Mouse (Mus musculus) hindbrain, embryonic 13.5 days (tissue): ENCODE measurements around the gene Mlycd. TPM values are rescaled to one million over a fixed set of nuclear protein-coding genes. Genes with fewer than 3 reads are reported as not detected.
A peak's percentile ranks its signal among the peaks of the same experiment; 100 is the strongest.
"Not testable (repeated sequence)": the region's sequence is repeated elsewhere in the genome, so short reads cannot be mapped to it uniquely, and the experiment has no call there.

ENCODE experiments used
- ATAC-seq: fragments of 200-750 bp; cut with Nextera tagmentation; 2 replicates; pipeline ENCODE4 v1.8.0; 2017; ENCODE audit warnings: moderate TSS enrichment; ENCODE audit not compliant: low FRiP score
- H3K27ac ChIP-seq: fragments of 300-500 bp; sonication (generic); 2 replicates; pipeline ENCODE4 v1.5.1; 2015; ENCODE audit warnings: inconsistent platforms, mild to moderate bottlenecking, moderate library complexity
- H3K27me3 ChIP-seq: fragments of 300-500 bp; sonication (generic); 2 replicates; pipeline ENCODE4 v1.6.1; 2015; ENCODE audit warnings: mild to moderate bottlenecking, inconsistent platforms
- H3K36me3 ChIP-seq: fragments of 300-500 bp; sonication (generic); 2 replicates; pipeline ENCODE4 v1.6.1; 2015; ENCODE audit warnings: mild to moderate bottlenecking, inconsistent platforms
- H3K4me1 ChIP-seq: fragments of 300-500 bp; sonication (generic); replicated peaks from 2 replicates; pipeline ENCODE4 v1.6.1; 2015; ENCODE audit warnings: inconsistent platforms
- H3K4me2 ChIP-seq: fragments of 300-500 bp; sonication (generic); 2 replicates; pipeline ENCODE4 v1.6.1; 2015; ENCODE audit warnings: inconsistent platforms, mild to moderate bottlenecking, moderate library complexity
- H3K4me3 ChIP-seq: fragments of 300-500 bp; sonication (generic); 2 replicates; pipeline ENCODE4 v1.5.1; 2015; ENCODE audit warnings: mild to moderate bottlenecking, inconsistent platforms
- H3K9ac ChIP-seq: fragments of 300-500 bp; sonication (generic); 2 replicates; pipeline ENCODE4 v1.6.1; 2015; ENCODE audit warnings: mild to moderate bottlenecking, inconsistent platforms
- H3K9me3 ChIP-seq: fragments of 300-500 bp; sonication (generic); 2 replicates; pipeline ENCODE4 v1.6.1; 2016; ENCODE audit warnings: inconsistent platforms
- WGBS: fragments of 180-500 bp; shearing (Covaris S2); methylation state at CpG from one replicate; pipeline ENCODE4 v1.1.7; 2015; 5-methylcytosine and 5-hydroxymethylcytosine counted together
- polyA plus RNA-seq: library from polyadenylated mRNA; unstranded; fragments of >200 nt; fragmentation: Nextera tagmentation; extraction: Ambion mirVana; gene quantifications from 2 replicates; pipeline ENCODE4 v1.2.1, GENCODE M21; 2015

Gene Mlycd
- polyA plus RNA-seq = 14.1 and 14.8 TPM in 2 replicates

- Histone ChIP-seq H3K27me3 (0 out of 2 replicates have a peak, but pooled peaks cover 4% of the 10 kb centered on the region), H3K27ac (peak within 1 kb of the TSS; percentile 94)
These were observed at the start of gene Mlycd for GRCm38 (mm10) chr8:119394524-119395026. Gene Mlycd (plus strand): TSS chr8:119394878.

DNA sequence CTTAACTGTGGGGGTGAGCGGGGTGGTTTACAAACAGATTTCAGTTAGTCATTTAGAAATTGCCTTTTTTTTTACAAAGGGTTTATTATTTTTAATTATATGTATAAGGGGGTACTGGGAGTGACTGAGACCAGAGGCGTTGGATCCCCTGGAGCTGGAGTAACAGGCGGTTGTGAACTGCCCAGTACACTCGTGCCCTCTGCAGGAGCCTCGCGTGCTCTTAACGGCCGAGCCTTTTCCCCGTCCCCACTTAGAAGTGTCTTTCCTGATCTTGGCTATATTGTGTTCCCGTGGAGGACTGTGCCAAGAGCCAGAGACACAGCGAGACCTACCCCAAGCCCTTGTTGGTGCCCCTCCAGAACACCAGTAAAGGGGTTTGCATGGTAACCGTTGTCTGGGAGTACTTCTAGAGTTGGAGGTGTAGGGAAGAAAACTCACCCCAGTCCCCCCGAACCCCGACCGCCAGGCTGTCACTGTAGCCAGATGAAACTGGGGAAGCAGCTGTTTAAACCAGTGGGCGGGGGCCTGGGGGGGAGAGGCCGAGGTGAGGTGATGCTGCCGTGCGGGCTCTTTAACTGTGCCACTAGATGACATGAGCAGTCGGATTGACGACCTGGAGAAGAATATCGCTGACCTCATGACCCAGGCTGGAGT is 49.5 kb upstream of the Mlycd start:
- ATAC-seq = no peak
- Histone ChIP-seq H3K27ac (no peak overlapping the region), H3K4me2 (peak overlapping the region; percentile 73), H3K9ac (peak overlapping the region; percentile 99), H3K36me3 (peaks cover 36% of the 10 kb centered on the region), H3K27me3 (peaks cover 18% of the 10 kb centered on the region; the same call in 1 of the 2 replicates), H3K9me3 (no peaks in the 10 kb centered on the region), H3K4me1 (peaks cover 14% of the 10 kb centered on the region), H3K4me3 (peak overlapping the region; percentile 98)
- WGBS = 57% methylated on average over 22 of the region's 22 CpGs

More at GRCm38 (mm10) chr8:119394524-119395026, at the start of gene Mlycd:
- Histone ChIP-seq H3K4me1 (peaks cover 19% of the 10 kb centered on the region), H3K4me3 (peak within 1 kb of the TSS; percentile 88), H3K4me2 (peak within 1 kb of the TSS; percentile 100), H3K36me3 (peaks cover 9% of the 10 kb centered on the region; the same call in 1 of the 2 replicates), H3K9me3 (no peaks in the 10 kb centered on the region), H3K9ac (peak within 1 kb of the TSS; percentile 97)
- 2% methylated on average over 37 of the region's 44 CpGs for WGBS
- ATAC-seq = peak; percentile 94

DNA sequence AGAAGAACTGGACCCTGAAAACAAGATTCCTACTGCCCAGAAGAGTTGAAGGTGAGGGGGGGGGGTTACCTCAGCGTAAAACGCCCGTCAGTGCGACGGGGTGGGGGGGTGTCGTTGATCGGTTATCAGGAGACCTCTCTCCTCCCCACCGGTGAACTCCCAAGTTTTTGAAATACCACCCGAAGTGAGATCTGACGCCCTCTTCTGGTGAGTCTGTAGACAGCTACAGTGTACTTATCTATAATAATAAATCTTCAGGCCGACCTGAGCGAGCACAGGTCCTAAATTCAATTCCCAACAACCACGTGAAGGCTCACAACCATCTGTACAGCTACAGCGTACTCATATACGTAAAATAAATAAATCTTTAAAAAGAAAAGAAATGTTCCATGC is 49.0 kb upstream of the Mlycd start:
- Histone ChIP-seq H3K9ac (no peak overlapping the region), H3K36me3 (peaks cover 39% of the 10 kb centered on the region), H3K27ac (no peak overlapping the region), H3K27me3 (peaks cover 18% of the 10 kb centered on the region; the same call in 1 of the 2 replicates), H3K9me3 (no peaks in the 10 kb centered on the region), H3K4me2 (peak overlapping the region; percentile 73), H3K4me3 (peak overlapping the region; percentile 98), H3K4me1 (peaks cover 14% of the 10 kb centered on the region)
- 86% methylated on average over 15 of the region's 15 CpGs for WGBS
- no peak for ATAC-seq

- no peak overlapping the region for H3K9ac ChIP-seq
- ATAC-seq = no peak
- no peaks in the 10 kb centered on the region for H3K9me3 ChIP-seq
- H3K4me3 ChIP-seq = no peak overlapping the region
- H3K4me2 ChIP-seq = no peak overlapping the region
- 94% methylated on average over 19 of the region's 19 CpGs for WGBS
- H3K4me1 ChIP-seq = no peaks in the 10 kb centered on the region; the same call in 1 of the 2 replicates
- no peak overlapping the region for H3K27ac ChIP-seq
- H3K27me3 ChIP-seq = no peaks in the 10 kb centered on the region
- peaks cover 48% of the 10 kb centered on the region for H3K36me3 ChIP-seq
These were observed 43.0 kb upstream of the Mlycd start for GRCm38 (mm10) chr8:119351647-119352046.

DNA sequence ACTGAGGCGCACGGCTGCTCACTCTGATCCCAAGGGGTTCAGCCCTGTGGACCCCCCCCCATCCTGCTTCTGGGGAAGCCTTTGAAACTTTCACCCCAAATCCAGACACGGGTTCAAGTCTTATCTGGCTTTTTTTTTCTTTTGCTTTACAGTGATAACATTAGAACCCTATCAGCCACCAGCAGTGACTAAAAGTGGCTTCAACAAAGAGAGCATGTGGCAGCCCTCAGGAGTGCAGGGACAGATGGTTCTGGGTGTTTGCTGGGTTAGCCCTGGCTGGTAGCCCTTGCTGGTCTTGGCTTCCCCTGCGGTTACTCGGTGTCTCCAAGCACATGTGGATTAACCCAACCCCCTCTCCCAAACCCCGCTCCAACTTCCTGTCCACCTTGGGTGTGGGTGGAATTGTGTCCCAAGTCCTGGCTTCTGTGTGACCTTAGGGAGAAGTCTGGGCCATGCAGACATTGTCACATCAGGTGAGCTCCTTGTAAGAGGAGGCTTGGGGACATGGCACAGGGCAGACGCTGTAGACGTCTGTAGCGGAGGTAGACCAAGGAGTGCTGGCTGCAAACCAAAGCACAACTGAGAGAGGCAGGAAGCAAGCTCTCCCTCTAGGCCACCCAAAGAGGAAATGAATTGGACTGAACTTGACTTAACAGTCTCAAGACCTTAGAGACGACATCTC is 41.6 kb upstream of the Mlycd start:
- Histone ChIP-seq H3K27ac (no peak overlapping the region), H3K27me3 (no peaks in the 10 kb centered on the region), H3K4me2 (no peak overlapping the region), H3K4me1 (no peaks in the 10 kb centered on the region), H3K4me3 (no peak overlapping the region), H3K9ac (no peak overlapping the region), H3K9me3 (no peaks in the 10 kb centered on the region), H3K36me3 (peaks cover 34% of the 10 kb centered on the region)
- WGBS = 94% methylated on average over 10 of the region's 10 CpGs
- no peak for ATAC-seq

GRCm38 (mm10) chr8:119353659-119354023 is 41.0 kb upstream of the Mlycd start:
- Histone ChIP-seq H3K36me3 (peaks cover 29% of the 10 kb centered on the region), H3K4me1 (no peaks in the 10 kb centered on the region), H3K27me3 (no peaks in the 10 kb centered on the region), H3K4me3 (no peak overlapping the region), H3K4me2 (no peak overlapping the region), H3K9me3 (no peaks in the 10 kb centered on the region), H3K9ac (no peak overlapping the region), H3K27ac (no peak overlapping the region)
- 91% methylated on average over 6 of the region's 6 CpGs for WGBS
- ATAC-seq = no peak

DNA sequence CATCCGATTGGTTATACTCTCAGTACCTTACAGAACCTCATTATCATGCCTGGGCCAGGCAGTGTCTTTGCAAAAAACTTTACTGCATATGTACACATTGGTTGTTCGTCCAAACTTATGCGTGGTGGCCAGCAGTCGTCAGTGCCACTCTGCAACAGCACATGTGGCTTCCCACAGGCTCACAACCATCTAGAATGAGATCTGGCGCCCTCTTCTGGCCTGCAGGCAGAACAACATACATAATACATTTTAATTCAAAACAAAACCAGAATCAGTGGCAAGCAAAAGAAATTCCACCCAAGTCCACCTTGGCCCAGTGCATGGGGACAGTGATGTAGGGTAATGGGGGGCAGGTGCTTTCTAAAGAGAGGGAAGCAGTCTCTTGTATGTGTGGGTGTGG is 38.0 kb upstream of the Mlycd start:
- not testable (repeated sequence) for H3K4me2 ChIP-seq, H3K27me3 ChIP-seq, H3K9me3 ChIP-seq, H3K4me1 ChIP-seq, H3K9ac ChIP-seq, H3K36me3 ChIP-seq, H3K27ac ChIP-seq, H3K4me3 ChIP-seq, ATAC-seq
- WGBS = 62% methylated on average over 5 of the region's 5 CpGs

- 78% methylated on average over 7 of the region's 7 CpGs for WGBS
- Histone ChIP-seq H3K4me1 (no peaks in the 10 kb centered on the region), H3K9me3 (no peaks in the 10 kb centered on the region), H3K27me3 (no peaks in the 10 kb centered on the region), H3K4me3 (no peak overlapping the region), H3K36me3 (peaks cover 3% of the 10 kb centered on the region; the same call in 1 of the 2 replicates), H3K4me2 (no peak overlapping the region), H3K9ac (no peak overlapping the region), H3K27ac (no peak overlapping the region)
- ATAC-seq = no peak
These were observed 36.5 kb upstream of the Mlycd start for GRCm38 (mm10) chr8:119358175-119358574.

GRCm38 (mm10) chr8:119358836-119359235 is 35.8 kb upstream of the Mlycd start:
- Histone ChIP-seq H3K4me3 (no peak overlapping the region), H3K9me3 (no peaks in the 10 kb centered on the region), H3K27me3 (no peaks in the 10 kb centered on the region), H3K9ac (no peak overlapping the region), H3K4me1 (no peaks in the 10 kb centered on the region), H3K4me2 (no peak overlapping the region), H3K27ac (no peak overlapping the region), H3K36me3 (no peaks in the 10 kb centered on the region)
- WGBS = 51% methylated on average over 14 of the region's 14 CpGs
- no peak for ATAC-seq

DNA sequence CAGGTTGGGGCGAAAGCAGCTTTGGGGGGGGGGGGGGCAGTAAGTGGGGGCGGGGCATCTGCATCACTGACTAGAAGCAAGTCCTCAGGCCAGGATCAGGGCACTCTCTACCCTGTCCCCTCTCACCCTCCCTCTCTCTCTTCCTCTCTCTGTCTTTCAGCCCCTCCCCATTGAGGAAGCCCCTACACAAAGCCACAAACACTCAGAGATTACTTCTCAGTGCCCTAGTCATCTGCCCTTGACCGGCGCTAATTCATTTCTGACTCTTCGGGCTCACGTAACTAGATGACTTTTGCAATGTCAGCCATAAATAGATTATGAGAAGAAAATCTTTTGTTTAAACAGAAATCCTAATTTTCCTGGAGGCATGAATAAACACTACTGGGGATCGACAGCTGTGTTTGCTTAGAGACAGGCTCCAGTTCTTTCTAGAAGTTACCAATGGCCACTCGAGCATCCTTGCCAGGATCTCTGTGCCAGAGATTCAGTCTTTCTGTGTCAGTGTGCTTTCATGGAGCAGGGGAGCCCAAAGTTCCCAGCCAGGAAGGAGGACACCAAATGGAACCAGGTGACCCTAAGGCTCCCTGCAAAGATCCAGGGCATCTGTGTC is 33.9 kb upstream of the Mlycd start:
- H3K4me1 ChIP-seq = no peaks in the 10 kb centered on the region
- 73% methylated on average over 8 of the region's 8 CpGs for WGBS
- no peak overlapping the region for H3K4me3 ChIP-seq
- no peaks in the 10 kb centered on the region for H3K27me3 ChIP-seq
- H3K9me3 ChIP-seq = no peaks in the 10 kb centered on the region
- no peak for ATAC-seq
- H3K27ac ChIP-seq = no peak overlapping the region
- no peak overlapping the region for H3K9ac ChIP-seq
- no peak overlapping the region for H3K4me2 ChIP-seq
- no peaks in the 10 kb centered on the region for H3K36me3 ChIP-seq

- not testable (repeated sequence) for H3K4me1 ChIP-seq, H3K27me3 ChIP-seq, H3K4me3 ChIP-seq, ATAC-seq, H3K9me3 ChIP-seq, H3K4me2 ChIP-seq, H3K36me3 ChIP-seq, H3K27ac ChIP-seq, H3K9ac ChIP-seq
- 90% methylated on average over 9 of the region's 9 CpGs for WGBS
These were observed 20.0 kb upstream of the Mlycd start for GRCm38 (mm10) chr8:119374716-119375115.

DNA sequence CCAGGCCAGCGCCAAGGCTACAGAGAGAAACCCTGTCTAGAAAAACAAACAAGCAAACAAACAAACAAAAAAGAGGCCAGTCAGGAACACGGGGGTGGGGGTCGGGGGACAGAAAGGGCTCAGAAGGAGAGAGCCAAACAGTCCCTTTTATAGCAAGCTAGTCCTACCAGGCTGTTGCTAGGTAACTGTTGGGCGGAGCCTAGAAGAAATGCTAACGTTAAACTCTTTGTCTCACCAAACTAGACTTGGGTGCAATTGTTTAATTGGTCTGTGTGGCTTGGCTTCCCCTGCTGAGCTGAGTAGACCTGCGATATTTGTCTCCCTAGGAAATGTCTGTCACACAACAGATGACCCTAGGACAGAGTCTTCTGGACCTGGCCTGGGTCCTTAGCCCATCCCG is 16.2 kb upstream of the Mlycd start:
- Histone ChIP-seq H3K4me2 (no peak overlapping the region), H3K9me3 (no peaks in the 10 kb centered on the region; the same call in 1 of the 2 replicates), H3K9ac (no peak overlapping the region), H3K4me1 (no peaks in the 10 kb centered on the region), H3K27ac (no peak overlapping the region), H3K4me3 (no peak overlapping the region), H3K36me3 (no peaks in the 10 kb centered on the region), H3K27me3 (no peaks in the 10 kb centered on the region)
- ATAC-seq = no peak
- 61% methylated on average over 7 of the region's 7 CpGs for WGBS
